8 mouse cellular contexts compared by ENCODE assay signal in the genomic region with DNA sequence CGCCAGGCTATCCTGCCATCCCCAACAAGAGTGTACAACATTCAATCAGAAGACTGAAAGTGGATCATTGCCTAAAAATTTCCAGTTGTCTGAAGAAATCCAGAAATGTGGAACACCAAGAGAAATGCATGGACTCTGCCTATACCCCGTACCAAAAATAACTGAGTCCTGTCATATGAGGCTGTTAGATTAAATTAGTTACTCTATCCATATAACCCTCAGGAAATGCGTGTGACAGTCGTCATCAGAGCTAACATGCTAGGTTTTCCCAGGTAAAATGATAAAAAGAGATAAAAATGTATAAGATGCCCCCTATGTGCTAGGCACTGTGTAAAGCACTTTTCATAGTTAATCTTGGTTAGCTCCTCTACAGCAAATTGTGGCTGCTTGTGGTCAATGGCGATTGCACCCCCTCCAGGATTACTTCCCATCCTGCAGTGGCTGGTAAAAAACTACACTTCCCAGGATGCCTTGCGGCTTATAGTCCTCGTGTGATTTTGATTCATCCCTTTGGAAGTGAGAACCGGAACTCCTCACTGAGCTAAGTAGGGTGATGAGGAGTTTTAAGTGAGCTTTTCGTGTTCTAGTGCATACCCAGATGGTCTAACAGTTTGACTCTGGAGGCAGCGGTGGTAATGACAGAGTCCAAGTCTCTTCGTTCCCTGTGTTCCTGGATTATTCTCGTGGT. TPM values are rescaled to one million over a fixed set of nuclear protein-coding genes. Genes with fewer than 3 reads are reported as not detected.
DNase-seq lines count a peak whose midpoint lies in the region; ATAC-seq lines count a peak whose summit lies in the region.

A gene (plus strand): TSS at position 519 of the 688 bp plus-strand sequence.

- intact Hi-C loops in heart, postnatal 14 days (cut with DNase I): no loop called here

- H3K4me2 ChIP-seq in forebrain, embryonic 14.5 days (ENCODE audit: low read length): peak within 1 kb of the TSS; percentile 58
- H3K4me2 ChIP-seq in liver, embryonic 16.5 days (ENCODE audit: low read depth, low read length): no peak within 1 kb of the TSS
- peak within 1 kb of the TSS; percentile 47 for H3K4me2 ChIP-seq in neural tube, embryonic 14.5 days (ENCODE audit: low read depth, low read length)

- peak; percentile 88 for DNase-seq in MN1 (ENCODE audit: low spot score)
- DNase-seq in cerebellum, adult 11-12 months: peak; percentile 67
- peak; percentile 95 for DNase-seq in forebrain, embryonic 14.5 days (ENCODE audit: low spot score)
- peak; percentile 43 to 68 for DNase-seq in heart, postnatal 14 days
- peak; percentile 82 to 94 for DNase-seq in layer of hippocampus, adult 18-20 months (ENCODE audit: low spot score in 2 of 2)
- no peak for DNase-seq in spleen, postnatal 36 days (ENCODE audit: low spot score in 2 of 2)

- 28% methylated on average over 12 of the region's 12 CpGs for WGBS in forebrain, embryonic 14.5 days
- 23% methylated on average over 12 of the region's 12 CpGs for WGBS in liver, embryonic 16.5 days (ENCODE audit: insufficient replicate concordance)
- WGBS in neural tube, embryonic 14.5 days: 33% methylated on average over 12 of the region's 12 CpGs

- H3K36me3 ChIP-seq in forebrain, embryonic 14.5 days (ENCODE audit: control insufficient read depth, insufficient read depth, low read length): no peaks in the 10 kb centered on the region
- no peaks in the 10 kb centered on the region for H3K36me3 ChIP-seq in liver, embryonic 16.5 days (ENCODE audit: control insufficient read depth, insufficient read depth)
- H3K36me3 ChIP-seq in neural tube, embryonic 14.5 days (ENCODE audit: control insufficient read depth, insufficient read depth, low read length): no peaks in the 10 kb centered on the region

- H3K9me3 ChIP-seq in forebrain, embryonic 14.5 days (replicated peaks; ENCODE audit: control insufficient read depth, low read length): no peaks in the 10 kb centered on the region
- no peaks in the 10 kb centered on the region for H3K9me3 ChIP-seq in liver, embryonic 16.5 days (replicated peaks; ENCODE audit: control insufficient read depth, low read length)
- H3K9me3 ChIP-seq in neural tube, embryonic 14.5 days (ENCODE audit: control insufficient read depth, low read length): no peaks in the 10 kb centered on the region

- peak; percentile 91 for ATAC-seq in forebrain, embryonic 14.5 days
- no peak for ATAC-seq in liver, embryonic 16.5 days (ENCODE audit: low read depth)
- ATAC-seq in neural tube, embryonic 14.5 days (ENCODE audit: low read depth): peak; percentile 77

- peak within 1 kb of the TSS; percentile 41 for H3K4me3 ChIP-seq in forebrain, embryonic 14.5 days (ENCODE audit: low read depth, low read length)
- H3K4me3 ChIP-seq in liver, embryonic 16.5 days (ENCODE audit: low read depth, low read length): peak within 1 kb of the TSS; percentile 23; the same call in 1 of the 2 replicates
- peak within 1 kb of the TSS; percentile 37 for H3K4me3 ChIP-seq in neural tube, embryonic 14.5 days (ENCODE audit: low read depth, low read length)

- no peak within 1 kb of the TSS for H3K27ac ChIP-seq in forebrain, embryonic 14.5 days (ENCODE audit: low read depth, low read length)
- H3K27ac ChIP-seq in liver, embryonic 16.5 days (ENCODE audit: low read length): no peak within 1 kb of the TSS
- H3K27ac ChIP-seq in neural tube, embryonic 14.5 days (ENCODE audit: low read depth, low read length): no peak within 1 kb of the TSS

- H3K9ac ChIP-seq in forebrain, embryonic 14.5 days (ENCODE audit: low read length): peak within 1 kb of the TSS; percentile 54
- no peak within 1 kb of the TSS for H3K9ac ChIP-seq in liver, embryonic 16.5 days (ENCODE audit: low read depth, low read length)
- H3K9ac ChIP-seq in neural tube, embryonic 14.5 days (replicated peaks; ENCODE audit: low read depth, low read length): no peak within 1 kb of the TSS; the same call in 1 of the 2 replicates

- 0 out of 2 replicates have a peak, but pooled peaks cover 3% of the 10 kb centered on the region for H3K4me1 ChIP-seq in forebrain, embryonic 14.5 days (ENCODE audit: control insufficient read depth, insufficient read depth, low read length)
- H3K4me1 ChIP-seq in liver, embryonic 16.5 days (ENCODE audit: control insufficient read depth, low read depth, low read length): no peaks in the 10 kb centered on the region
- H3K4me1 ChIP-seq in neural tube, embryonic 14.5 days (ENCODE audit: control insufficient read depth, insufficient read depth, low read length): no peaks in the 10 kb centered on the region

- no peaks in the 10 kb centered on the region for H3K27me3 ChIP-seq in forebrain, embryonic 14.5 days (replicated peaks; ENCODE audit: control insufficient read depth, insufficient read depth, low read length)
- no peaks in the 10 kb centered on the region for H3K27me3 ChIP-seq in liver, embryonic 16.5 days (ENCODE audit: control insufficient read depth, insufficient read depth, low read depth, low read length)
- no peaks in the 10 kb centered on the region for H3K27me3 ChIP-seq in neural tube, embryonic 14.5 days (ENCODE audit: control insufficient read depth, insufficient read depth, low read length)

RNA-seq across cellular contexts. Expression of the gene that starts here (rescaled TPM):
- 6.1 and 8.4 TPM in 2 replicates for polyA plus RNA-seq in forebrain, embryonic 14.5 days (2014; fragmentation: Nextera tagmentation; extraction: Ambion mirVana)
- 10 to 100 TPM; 12.1 to 13.1 TPM for total RNA-seq in heart, postnatal 14 days (2021)
- 1 to 10 TPM; 6.3 to 7.4 TPM for total RNA-seq in layer of hippocampus, adult 18-20 months (2021)
- polyA plus RNA-seq in liver, embryonic 16.5 days (2015; fragmentation: Nextera tagmentation; extraction: Ambion mirVana): 8.5 and 8.7 TPM in 2 replicates
- 8.7 and 9.3 TPM in 2 replicates for polyA plus RNA-seq in neural tube, embryonic 14.5 days (2014; fragmentation: Nextera tagmentation; extraction: Ambion mirVana)

Comparison
In these comparisons a context has a peak if more than half of its experiments do, and no peak if none do; other contexts are left out.
1. DNase-seq: peak in MN1 (single experiment), cerebellum, adult 11-12 months (single experiment), forebrain, embryonic 14.5 days (single experiment), heart, postnatal 14 days (2 of 2) and layer of hippocampus, adult 18-20 months (2 of 2); none in spleen, postnatal 36 days (0 of 2).
2. Peak in every context shown above with its lines, with median percentiles within 50 percentile points of each other: H3K4me3 ChIP-seq.